Mouse (Mus musculus): ENCODE results near the gene P4ha1. TPM values are rescaled to one million over a fixed set of nuclear protein-coding genes. Genes with fewer than 3 reads are reported as not detected.
"Not testable (repeated sequence)": the region's sequence is repeated elsewhere in the genome, so short reads cannot be mapped to it uniquely, and the experiment has no call there.

Gene P4ha1
- polyA plus RNA-seq, 1 experiment: 0.25 TPM

DNA sequence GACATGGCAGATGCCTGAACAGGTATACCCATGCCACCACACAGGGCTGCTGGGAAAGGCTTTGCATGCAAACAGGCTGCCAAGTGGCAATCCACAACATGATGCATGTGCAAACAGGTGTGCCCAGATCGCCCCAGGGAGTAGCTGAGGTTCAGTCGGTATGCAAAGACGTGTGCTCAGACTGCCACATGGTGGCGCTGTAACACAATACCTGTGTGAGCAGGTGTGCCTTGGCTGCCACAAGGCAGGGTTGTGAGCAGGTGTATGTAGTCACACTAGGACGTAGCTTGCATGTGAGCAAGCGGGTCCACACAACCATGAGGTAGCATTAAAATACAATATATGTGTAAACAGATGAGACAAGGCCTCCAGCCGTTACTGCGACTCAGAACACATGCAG is 34.0 kb upstream of the P4ha1 start:
- Histone ChIP-seq H3K9me3 (ENCODE audit: control insufficient read depth, low read length) (no peaks in the 10 kb centered on the region), H3K4me3 (replicated peaks) (no peak overlapping the region), H3K36me3 (ENCODE audit: control insufficient read depth) (no peaks in the 10 kb centered on the region), H3K4me1 (ENCODE audit: control insufficient read depth) (peaks cover 12% of the 10 kb centered on the region), H3K27me3 (ENCODE audit: control insufficient read depth) (no peaks in the 10 kb centered on the region; the same call in 1 of the 2 replicates)
- TF ChIP-seq GATA1 (IDR thresholded peaks at IDR 0.05; ENCODE audit: low read length) (no peak), TAL1 (IDR thresholded peaks at IDR 0.05; ENCODE audit: low read length) (no peak)

DNA sequence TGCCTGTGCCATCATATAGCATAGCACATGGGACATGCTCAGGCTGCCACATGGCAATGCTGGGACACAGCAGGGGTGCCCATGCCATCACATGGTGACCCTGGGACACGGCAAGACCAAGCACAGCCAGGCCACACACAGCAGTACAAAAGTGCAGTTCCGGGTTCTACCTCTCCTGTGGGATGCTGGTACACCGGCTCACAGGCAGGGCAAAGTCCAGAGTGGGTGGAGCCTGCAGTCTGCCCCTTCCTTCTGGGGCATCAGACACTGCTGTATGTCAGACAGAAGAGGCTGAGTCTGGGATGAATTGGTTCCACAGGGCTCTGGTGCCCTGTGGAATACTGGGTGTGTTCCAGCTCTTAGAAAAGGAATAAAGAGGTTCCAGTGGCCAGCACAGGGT is 31.6 kb upstream of the P4ha1 start:
- H3K9me3 ChIP-seq (ENCODE audit: control insufficient read depth, low read length): no peaks in the 10 kb centered on the region
- H3K36me3 ChIP-seq (ENCODE audit: control insufficient read depth): no peaks in the 10 kb centered on the region
- no peak overlapping the region for H3K4me3 ChIP-seq (replicated peaks)
- TF ChIP-seq TAL1 (IDR thresholded peaks at IDR 0.05; ENCODE audit: low read length) (no peak), GATA1 (IDR thresholded peaks at IDR 0.05; ENCODE audit: low read length) (no peak)
- H3K27me3 ChIP-seq (ENCODE audit: control insufficient read depth): no peaks in the 10 kb centered on the region; the same call in 1 of the 2 replicates
- peaks cover 12% of the 10 kb centered on the region for H3K4me1 ChIP-seq (ENCODE audit: control insufficient read depth)

DNA sequence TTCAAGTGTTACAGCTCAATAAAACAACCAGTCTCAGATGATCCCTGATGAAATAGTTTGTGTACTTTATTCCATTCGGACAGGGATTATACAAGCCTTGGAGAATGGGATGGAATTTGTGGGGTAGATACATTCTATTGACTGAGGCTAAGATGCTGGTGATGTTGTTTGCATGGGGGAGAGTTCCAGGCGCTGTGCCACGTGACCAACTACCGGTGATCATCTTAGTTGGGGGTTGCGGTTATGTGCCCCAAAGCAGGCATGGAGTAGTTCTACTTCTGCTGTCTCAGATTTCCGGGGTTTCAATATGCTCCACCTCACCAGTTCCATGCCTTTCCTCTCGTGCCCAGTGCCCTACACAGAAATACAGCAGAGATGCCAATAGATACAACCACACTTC is 31.0 kb upstream of the P4ha1 start:
- Histone ChIP-seq H3K36me3 (ENCODE audit: control insufficient read depth) (no peaks in the 10 kb centered on the region), H3K9me3 (ENCODE audit: control insufficient read depth, low read length) (no peaks in the 10 kb centered on the region), H3K4me1 (ENCODE audit: control insufficient read depth) (peaks cover 11% of the 10 kb centered on the region), H3K4me3 (replicated peaks) (no peak overlapping the region), H3K27me3 (ENCODE audit: control insufficient read depth) (no peaks in the 10 kb centered on the region; the same call in 1 of the 2 replicates)
- no peak for TF ChIP-seq GATA1 (IDR thresholded peaks at IDR 0.05; ENCODE audit: low read length)
- TF ChIP-seq TAL1 (IDR thresholded peaks at IDR 0.05; ENCODE audit: low read length): no peak

DNA sequence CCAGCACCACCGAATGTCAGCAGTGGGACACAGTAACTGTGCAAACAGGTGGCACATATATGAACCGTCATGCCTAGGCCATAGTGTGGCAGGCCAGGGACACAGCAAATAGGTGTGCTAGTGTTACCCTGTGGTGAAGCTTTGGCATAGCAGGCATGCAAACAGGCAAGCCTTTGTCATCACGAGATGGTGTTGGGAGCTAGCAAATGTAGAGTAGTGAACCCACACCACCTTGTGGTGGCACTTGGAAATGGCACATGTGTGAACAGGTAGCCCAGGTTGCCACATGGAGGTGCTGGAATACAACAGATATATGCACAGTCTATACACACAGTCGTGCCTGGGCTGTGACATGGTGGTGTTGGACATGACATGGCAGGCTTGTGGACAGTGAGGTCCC is 30.5 kb upstream of the P4ha1 start:
- Histone ChIP-seq H3K27me3 (ENCODE audit: control insufficient read depth) (no peaks in the 10 kb centered on the region; the same call in 1 of the 2 replicates), H3K4me1 (ENCODE audit: control insufficient read depth) (peaks cover 6% of the 10 kb centered on the region), H3K9me3 (ENCODE audit: control insufficient read depth, low read length) (no peaks in the 10 kb centered on the region), H3K36me3 (ENCODE audit: control insufficient read depth) (no peaks in the 10 kb centered on the region), H3K4me3 (replicated peaks) (no peak overlapping the region)
- no peak for TF ChIP-seq TAL1 (IDR thresholded peaks at IDR 0.05; ENCODE audit: low read length)
- no peak for TF ChIP-seq GATA1 (IDR thresholded peaks at IDR 0.05; ENCODE audit: low read length)

DNA sequence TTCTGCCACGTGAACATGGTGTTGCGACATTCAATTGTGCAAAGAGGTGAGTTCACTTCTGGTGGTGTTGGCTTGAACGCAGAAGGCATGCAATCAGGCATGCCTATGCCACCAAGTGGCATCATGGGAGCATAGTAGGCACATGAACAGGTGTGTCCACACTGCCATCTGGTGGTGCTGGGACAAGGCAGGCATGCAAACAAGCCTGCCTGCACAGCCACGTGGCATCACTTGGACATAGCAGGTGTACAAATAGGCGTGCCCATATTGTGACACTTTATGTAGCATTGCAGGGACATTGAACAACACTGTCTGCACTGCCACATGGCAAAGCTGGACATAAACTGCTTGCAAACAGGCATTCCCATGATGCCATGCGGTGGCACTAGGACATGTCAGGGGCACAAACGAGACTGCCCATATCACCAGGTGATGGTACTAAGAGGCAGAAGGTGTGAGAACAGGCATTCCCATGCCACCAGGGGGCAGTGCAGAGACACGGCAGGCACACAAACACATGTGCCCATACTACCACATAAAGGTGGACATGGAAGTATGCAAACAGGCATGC is 27.8 kb upstream of the P4ha1 start:
- Histone ChIP-seq H3K27me3 (ENCODE audit: control insufficient read depth) (no peaks in the 10 kb centered on the region; the same call in 1 of the 2 replicates), H3K4me1 (ENCODE audit: control insufficient read depth) (no peaks in the 10 kb centered on the region; the same call in 1 of the 2 replicates), H3K36me3 (ENCODE audit: control insufficient read depth) (no peaks in the 10 kb centered on the region), H3K9me3 (ENCODE audit: control insufficient read depth, low read length) (peaks cover 4% of the 10 kb centered on the region; the same call in 1 of the 2 replicates), H3K4me3 (replicated peaks) (no peak overlapping the region)
- TF ChIP-seq TAL1 (IDR thresholded peaks at IDR 0.05; ENCODE audit: low read length) (no peak), GATA1 (IDR thresholded peaks at IDR 0.05; ENCODE audit: low read length) (no peak)

DNA sequence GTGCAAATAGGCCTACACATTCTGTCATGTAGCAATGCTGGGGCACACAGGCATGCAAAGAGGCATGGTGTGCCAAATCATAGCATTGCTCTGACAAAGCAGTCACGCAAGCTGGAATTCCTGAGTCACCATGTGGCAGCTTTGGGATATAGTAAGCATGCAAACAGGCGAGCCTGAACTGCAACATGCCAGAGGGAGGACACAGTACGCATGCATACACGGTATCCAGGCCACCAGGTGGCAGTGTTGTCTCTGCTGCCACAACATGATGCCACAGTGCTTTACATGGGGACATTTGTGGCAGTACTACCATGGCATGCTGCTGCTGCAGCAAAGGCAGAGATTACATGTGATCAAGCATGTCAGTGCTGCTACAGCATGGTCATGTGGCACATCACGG is 26.8 kb upstream of the P4ha1 start:
- H3K9me3 ChIP-seq (ENCODE audit: control insufficient read depth, low read length): peaks cover 10% of the 10 kb centered on the region; the same call in 1 of the 2 replicates
- H3K4me1 ChIP-seq (ENCODE audit: control insufficient read depth): no peaks in the 10 kb centered on the region; the same call in 1 of the 2 replicates
- TF ChIP-seq GATA1 (IDR thresholded peaks at IDR 0.05; ENCODE audit: low read length) (no peak), TAL1 (IDR thresholded peaks at IDR 0.05; ENCODE audit: low read length) (no peak)
- H3K4me3 ChIP-seq (replicated peaks): no peak overlapping the region
- no peaks in the 10 kb centered on the region for H3K36me3 ChIP-seq (ENCODE audit: control insufficient read depth)
- H3K27me3 ChIP-seq (ENCODE audit: control insufficient read depth): no peaks in the 10 kb centered on the region; the same call in 1 of the 2 replicates

DNA sequence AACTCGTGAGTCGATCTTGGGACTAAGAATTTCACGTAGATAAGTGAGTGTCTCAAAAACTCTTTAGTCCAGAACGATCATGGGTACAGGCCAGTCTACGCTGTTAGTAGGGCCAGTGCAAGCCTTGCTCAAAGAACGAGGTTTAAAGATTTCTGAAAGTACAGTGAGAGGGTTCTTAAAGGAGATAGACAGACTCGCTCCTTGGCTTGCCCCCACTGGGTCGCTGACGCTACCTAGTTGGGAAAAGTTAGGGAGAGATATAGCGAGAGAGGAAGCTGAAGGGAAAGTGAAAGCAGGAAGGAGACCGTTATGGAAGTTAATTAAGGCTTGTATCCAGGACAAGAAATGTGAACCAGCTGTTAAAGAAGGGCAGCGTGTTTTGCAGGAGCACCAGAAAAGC is 20.4 kb upstream of the P4ha1 start:
- not testable (repeated sequence) for H3K4me1 ChIP-seq (ENCODE audit: control insufficient read depth); H3K27me3 ChIP-seq (ENCODE audit: control insufficient read depth); H3K36me3 ChIP-seq (ENCODE audit: control insufficient read depth); H3K4me3 ChIP-seq (replicated peaks)
- H3K9me3 ChIP-seq (ENCODE audit: control insufficient read depth, low read length): peaks cover 26% of the 10 kb centered on the region

DNA sequence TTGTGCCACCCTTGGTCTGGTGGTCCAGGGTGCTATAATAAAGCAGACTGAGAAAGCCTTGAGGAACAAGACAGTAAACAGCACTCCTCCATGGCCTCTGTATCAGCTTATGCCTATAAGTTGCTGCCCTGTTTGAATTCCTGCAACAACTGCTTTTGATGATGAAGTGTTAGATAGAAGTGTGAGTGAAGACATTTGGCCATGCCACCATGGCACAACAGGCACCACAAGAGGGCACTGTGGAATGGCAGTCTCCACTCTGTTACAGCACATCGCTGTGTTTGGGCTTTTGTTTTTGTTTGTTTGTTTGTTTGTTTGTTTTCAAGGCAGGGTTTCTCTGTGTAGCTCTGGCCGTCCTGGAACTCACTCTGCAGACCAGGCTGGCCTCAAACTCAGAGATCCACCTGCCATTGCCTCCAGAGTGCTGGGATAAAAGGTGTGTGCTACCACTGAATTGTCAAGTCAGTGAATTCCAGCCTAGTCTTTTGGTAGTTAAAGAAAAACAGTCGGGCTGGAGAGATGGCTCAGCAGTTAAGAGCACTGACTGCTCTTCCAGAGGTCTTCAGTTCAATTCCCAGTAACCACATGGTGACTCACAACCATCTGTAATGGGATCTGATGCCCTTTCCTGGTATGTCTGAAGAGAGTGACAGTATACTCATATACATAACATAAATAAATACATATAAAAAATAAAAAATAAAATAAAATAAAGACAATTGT is 13.9 kb upstream of the P4ha1 start:
- H3K27me3 ChIP-seq (ENCODE audit: control insufficient read depth): no peaks in the 10 kb centered on the region
- TF ChIP-seq GATA1 (IDR thresholded peaks at IDR 0.05; ENCODE audit: low read length) (no peak), TAL1 (IDR thresholded peaks at IDR 0.05; ENCODE audit: low read length) (no peak)
- H3K4me3 ChIP-seq (replicated peaks): no peak overlapping the region
- no peaks in the 10 kb centered on the region for H3K4me1 ChIP-seq (ENCODE audit: control insufficient read depth)
- peaks cover 7% of the 10 kb centered on the region for H3K9me3 ChIP-seq (ENCODE audit: control insufficient read depth, low read length)
- H3K36me3 ChIP-seq (ENCODE audit: control insufficient read depth): no peaks in the 10 kb centered on the region

DNA sequence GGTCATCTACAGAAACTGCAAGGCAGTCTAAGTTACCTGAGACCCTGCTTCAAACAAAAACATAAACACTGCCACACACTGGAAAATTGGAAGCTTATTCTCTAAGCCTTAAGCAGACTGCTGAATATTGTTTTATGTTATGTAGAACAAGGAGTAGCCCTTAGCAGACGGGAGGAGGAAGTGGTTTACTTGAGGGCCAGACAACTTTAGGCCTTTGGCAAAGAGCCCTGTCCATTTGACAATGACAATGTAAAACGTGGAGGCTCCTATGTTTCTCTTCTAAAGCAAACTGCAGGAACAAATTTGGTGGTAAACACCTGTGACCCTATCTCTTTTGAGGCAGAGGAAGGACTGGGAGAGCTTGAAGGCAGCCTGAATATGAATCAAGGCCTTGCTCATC is 13.0 kb upstream of the P4ha1 start:
- H3K9me3 ChIP-seq (ENCODE audit: control insufficient read depth, low read length): peaks cover 7% of the 10 kb centered on the region
- H3K36me3 ChIP-seq (ENCODE audit: control insufficient read depth): no peaks in the 10 kb centered on the region
- no peaks in the 10 kb centered on the region for H3K4me1 ChIP-seq (ENCODE audit: control insufficient read depth)
- no peak overlapping the region for H3K4me3 ChIP-seq (replicated peaks)
- no peaks in the 10 kb centered on the region for H3K27me3 ChIP-seq (ENCODE audit: control insufficient read depth)
- TF ChIP-seq TAL1 (IDR thresholded peaks at IDR 0.05; ENCODE audit: low read length) (no peak), GATA1 (IDR thresholded peaks at IDR 0.05; ENCODE audit: low read length) (no peak)

Measured in erythroblast, embryonic 14.5 days (primary cell).